Mouse (Mus musculus) spleen, postnatal 4 days (tissue): ENCODE results near the gene AI481877.
"Not testable (repeated sequence)": the region's sequence is repeated elsewhere in the genome, so short reads cannot be mapped to it uniquely, and the experiment has no call there.

Experiments
- DNase-seq, 2 experiments: peaks; one replicate each; pipeline ENCODE4 v3.0.0; 2022; ENCODE audit warnings: low spot score in 2 of 2

The AI481877 gene

DNA sequence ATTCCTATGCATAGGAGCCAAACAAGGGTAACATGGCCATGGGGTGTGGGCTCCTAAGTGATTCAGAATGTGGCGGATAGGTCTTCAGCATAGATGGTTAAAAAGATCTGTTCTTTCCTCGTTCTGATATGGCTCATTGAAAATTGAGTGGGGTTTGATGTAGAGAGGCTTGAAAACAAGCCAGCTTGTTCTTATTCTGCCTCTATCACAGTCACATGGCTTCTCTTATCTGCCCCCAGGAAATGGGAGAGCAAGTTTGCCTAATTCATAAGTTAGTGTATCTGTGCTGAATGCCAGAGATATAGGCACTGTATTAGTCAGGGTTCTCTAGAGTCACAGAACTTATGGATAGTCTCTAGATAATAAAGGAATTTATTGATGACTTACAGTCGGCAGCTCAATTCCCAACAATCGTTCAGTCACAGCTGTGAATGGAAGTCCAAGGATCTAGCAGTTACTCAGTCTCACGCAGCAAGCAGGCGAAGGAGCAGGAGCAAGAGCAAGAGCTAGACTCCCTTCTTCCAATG lies at the start of gene AI481877:
AI481877 (minus strand) TSS at position 477 of the 527 bp plus-strand sequence.
- DNase-seq = not testable (repeated sequence)

- peak in 1 of 2 experiments; percentile 58 for DNase-seq
Measured at GRCm38 (mm10) chr4:59188474-59188801, 49.7 kb upstream of the AI481877 start.

DNA sequence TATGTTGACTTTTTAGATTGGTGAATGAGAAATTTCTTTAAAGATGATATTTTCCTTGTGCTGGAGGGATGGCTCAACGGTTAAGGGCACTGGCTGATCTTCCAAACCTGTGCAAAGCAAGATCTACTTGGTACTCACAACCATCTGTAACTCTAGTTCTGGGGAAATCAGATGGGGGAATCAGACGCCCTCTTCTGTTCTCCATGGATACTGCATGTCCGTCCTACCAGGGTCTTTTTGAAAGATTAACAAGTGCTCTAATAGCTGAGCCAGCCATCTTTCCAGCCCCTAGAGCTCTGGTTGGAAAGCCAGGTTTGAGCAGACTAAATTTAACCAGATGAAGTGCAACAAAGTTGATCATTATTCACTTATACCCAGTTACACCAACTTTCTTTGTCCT lies 48.5 kb upstream of the AI481877 start:
- peak; percentile 61 to 74 for DNase-seq

DNA sequence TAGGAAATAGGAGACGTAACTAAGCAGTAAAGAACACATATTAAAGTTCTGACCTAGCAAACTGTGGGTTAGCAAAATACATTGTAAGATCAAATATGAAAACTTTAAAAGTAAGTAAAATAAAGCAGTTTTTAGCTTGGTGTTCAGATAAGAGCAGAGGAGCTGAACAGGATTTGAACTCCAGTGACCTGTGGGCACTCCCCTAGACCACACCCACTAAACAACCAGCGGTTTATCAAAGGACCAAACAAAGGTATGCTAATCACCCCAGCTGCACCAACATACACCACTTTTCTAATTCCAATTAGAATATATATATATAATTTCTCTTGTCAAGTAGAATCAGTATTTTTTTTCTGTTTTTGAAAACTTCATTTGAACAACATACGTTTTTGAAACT lies 46.9 kb upstream of the AI481877 start:
- DNase-seq = no peak

DNA sequence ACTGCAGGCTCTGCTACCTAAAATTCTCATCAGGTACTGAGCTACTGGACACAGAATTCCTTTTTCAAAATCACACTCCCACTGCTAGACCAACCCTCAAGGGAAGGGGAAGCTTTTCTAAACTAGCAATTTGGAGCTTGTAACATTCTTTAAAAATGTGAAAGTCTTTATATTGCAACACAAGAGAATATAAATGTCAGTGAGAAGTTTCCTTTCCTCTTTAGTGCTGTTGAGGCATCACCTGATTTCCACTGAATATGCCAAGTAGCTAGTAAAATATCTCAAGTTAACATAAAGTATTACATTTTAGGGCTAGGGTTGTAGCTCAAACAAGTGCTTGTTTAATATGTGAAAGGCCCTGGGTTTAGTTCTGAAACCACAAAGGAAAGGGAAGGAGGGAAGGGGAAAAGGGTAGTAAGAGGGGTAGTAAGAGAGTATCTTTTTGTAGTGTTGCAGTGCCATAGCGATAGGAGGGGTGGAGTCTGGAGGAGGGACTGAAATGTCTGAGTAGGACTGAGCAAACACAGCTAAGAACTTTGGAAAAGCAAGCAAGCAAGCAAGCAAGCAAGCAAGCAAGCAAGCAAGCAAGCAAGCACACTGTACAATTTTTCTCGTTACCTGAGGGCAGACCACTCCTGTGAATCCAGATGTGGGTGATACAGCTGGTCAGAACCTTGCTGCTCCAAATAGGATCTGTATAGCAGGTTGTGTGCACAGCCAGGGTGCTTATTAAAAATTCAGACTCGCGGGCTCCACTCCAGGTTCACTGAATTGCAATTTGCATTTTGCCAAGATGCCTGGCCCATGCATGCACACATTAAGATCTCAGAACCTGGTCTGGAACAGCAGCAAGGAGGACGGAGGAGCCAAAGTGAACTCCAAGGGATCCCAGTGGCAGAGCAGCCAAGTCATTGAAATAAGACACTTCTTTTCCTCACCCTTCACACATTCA lies 42.8 kb upstream of the AI481877 start:
- no peak for DNase-seq

GRCm38 (mm10) chr4:59177566-59177965 lies 38.8 kb upstream of the AI481877 start:
- no peak for DNase-seq

DNA sequence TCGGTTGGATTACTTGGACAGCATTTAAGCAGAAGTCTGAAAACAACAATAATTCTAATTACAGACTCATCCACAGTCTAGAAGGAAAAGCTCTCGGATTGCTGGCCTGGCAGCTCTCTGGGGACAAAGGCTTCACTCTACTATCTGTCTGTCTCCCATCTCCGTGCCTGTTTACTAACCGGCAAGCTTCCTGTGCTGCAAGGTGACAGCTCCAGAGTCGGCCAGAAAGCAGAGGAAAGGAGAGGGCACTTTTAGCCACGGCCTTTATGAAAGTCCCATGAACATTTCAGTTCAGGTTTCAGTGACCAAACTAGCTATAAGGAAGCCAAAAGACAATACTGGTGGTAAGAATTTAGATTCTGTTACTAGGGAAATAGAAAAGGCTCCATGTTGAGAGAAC lies 37.1 kb upstream of the AI481877 start:
- DNase-seq = no peak

DNA sequence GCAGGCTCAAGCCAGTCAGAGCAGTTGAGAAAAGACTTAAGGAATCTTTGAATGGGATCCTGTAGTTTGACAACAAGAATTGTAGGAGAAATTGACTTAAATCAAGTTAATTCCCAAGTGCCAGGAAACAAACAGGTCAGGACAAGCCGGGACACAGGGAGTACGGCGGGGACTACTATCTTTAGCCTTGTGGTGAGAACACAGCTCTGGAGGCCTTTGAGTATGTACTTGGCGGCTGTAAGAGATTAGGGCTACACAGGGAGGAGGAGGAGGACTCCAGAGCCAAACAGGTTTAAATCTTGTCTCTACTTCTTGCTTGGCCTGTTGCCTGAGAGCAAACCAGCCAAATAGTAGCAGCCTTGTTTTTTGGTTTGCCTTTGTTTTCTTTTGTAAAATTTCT lies 36.2 kb upstream of the AI481877 start:
- no peak for DNase-seq

DNA sequence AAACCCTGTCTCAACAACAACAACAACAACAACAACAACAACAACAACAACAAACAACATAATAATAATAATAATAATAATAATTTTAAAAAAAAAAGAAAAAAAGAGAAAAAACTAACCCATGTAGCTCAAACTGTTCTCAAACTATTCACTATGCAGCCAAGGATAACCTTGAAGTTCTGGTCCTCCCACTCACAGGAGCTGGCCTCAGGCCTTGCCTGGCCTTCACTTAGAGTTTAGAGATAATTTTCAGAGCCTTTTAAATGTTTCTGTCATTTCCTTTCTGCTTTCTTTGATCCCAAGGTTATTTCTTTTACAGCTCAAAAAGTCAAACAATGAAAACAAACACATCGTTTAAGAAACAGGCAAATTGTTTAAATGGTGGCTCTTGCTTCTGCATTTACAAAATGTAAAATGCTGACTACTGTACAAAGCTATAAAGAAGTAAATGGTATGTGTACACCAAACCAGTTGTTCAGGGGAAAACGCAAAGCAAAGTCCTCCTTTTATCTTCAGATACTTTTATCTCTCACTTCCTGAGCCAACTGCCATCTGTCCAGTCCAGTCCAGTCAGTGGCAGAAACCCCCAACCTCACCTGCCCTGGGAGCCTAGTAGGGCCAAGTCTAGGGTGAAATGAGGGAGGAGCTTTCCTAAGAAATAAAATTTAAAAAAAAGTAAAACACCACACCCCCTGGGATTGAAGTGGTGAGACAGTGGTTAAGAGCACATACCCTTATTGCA lies 34.6 kb upstream of the AI481877 start:
- DNase-seq = no peak

- no peak for DNase-seq
Measured at GRCm38 (mm10) chr4:59172616-59173015, 33.8 kb upstream of the AI481877 start.

GRCm38 (mm10) chr4:59169981-59170380 lies 31.2 kb upstream of the AI481877 start:
- no peak for DNase-seq

- DNase-seq = no peak
Measured at GRCm38 (mm10) chr4:59167251-59167847, 28.6 kb upstream of the AI481877 start.

DNA sequence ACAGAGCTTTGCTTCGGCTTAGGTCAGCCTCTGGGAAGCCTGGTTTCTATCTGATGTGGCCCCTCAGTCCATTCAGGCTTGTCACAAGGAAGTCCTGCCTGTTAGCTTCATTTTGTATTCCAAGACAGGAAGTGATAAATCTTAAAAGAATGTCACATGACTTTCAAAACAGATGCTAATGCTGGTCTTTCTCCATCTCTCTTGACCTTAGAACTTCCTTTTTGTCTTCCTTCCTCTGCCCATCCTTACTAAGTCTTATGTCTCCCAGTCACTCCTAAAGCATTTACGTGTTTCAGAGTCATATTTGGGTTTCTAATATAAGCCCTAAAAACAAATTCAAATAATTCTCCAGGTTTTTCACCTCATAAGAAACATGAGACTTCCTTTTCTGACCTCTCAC lies 25.3 kb upstream of the AI481877 start:
- no peak for DNase-seq

- no peak for DNase-seq
Measured at GRCm38 (mm10) chr4:59160959-59161670, 22.3 kb upstream of the AI481877 start.

DNA sequence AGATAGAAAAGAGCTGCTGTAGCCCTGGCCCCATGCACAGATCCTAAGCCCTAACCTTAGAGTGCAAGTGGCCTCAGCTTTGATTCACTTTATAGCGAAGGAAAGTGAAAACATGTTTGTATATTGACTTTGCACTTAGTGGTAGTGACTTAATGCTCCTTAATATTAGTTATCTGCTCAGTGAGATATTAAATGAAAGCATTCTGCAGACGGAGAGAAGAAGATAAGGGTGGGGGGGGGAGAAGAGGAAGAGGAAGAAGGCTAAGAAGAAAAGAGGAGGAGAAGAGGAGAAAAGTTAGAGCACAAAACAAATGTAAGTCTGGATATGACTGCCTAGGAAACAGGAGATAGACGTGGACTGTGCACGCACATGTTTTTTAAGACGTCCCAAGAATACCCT lies 21.5 kb upstream of the AI481877 start:
- DNase-seq = no peak

DNA sequence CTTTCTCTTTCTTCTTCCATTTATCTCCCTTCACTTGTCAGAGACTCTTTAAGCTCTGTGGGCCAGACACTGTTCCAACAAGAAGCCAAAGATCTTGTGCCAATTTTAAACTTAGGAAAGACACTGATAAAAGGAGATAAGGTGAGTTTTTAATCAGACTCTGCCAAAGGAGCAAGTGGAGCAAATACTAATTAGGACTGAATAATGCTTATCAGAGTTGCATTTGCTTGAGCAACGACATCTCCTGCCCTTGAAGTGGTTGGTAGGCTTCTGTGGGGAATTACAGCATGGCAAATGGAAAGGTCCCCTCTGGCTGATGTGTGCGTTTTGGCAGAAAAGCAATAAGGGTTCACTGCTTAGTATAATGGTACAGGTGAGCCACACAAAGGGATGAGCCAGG lies 18.9 kb upstream of the AI481877 start:
- DNase-seq = no peak

- no peak for DNase-seq
Measured at GRCm38 (mm10) chr4:59156897-59157592, 18.3 kb upstream of the AI481877 start.

DNA sequence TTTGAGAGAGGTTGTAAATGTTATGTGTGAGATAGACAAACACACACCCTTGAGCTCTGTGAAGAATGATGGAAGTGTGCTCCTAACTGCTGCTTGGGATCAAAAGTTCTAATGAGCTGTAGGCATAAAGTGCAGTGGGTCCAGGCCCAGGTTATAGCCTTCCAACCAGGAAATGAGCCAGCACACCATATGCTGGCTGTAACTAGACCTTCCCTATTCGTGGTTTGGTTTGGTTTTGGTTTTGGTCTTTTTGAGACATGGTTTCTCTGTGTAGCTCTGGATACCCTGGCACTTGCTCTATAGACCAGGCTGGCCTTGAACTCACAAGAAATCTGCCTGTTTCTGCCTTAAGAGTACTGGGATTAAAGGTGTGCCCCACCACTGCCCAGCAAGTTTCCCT lies 13.2 kb upstream of the AI481877 start:
- no peak for DNase-seq

DNA sequence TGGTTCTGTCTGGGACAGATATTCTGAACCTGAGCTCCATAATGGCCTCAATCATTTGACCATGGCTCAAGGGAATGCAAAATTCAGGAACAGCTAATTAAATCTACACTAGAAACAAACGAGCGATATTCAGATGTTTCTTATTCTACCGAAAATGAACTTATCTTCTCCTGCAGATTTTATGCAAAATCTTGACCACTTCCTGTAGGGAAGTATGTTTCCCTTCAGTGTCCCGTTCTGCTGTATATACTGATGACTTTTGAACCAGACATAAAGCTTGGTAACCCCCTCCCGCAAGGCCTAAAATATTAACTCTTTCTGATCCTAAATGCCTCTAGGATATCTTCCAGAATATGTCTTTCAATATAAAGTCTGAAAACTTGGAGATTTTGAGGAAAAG lies 12.1 kb upstream of the AI481877 start:
- DNase-seq = no peak

DNA sequence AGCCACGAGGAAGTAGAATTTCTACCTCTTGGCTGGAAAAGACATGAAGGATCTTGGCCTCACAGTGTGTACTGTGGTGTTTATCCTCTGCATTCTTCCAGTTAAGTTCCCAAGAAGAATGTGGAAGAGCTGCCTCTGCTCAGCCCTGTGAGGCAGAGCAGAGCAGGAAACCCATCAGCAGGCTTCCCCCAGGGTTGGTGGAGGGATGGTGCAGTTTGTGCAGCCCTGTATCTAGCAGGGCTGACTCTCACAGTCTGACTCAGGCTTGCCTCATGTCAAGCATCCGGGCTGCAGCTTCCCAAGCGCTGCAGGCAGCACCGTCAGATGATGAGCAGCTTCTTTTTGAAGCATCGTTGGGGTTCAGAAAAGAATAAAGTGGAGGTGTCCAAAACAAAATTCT lies 10.3 kb upstream of the AI481877 start:
- DNase-seq = no peak

DNA sequence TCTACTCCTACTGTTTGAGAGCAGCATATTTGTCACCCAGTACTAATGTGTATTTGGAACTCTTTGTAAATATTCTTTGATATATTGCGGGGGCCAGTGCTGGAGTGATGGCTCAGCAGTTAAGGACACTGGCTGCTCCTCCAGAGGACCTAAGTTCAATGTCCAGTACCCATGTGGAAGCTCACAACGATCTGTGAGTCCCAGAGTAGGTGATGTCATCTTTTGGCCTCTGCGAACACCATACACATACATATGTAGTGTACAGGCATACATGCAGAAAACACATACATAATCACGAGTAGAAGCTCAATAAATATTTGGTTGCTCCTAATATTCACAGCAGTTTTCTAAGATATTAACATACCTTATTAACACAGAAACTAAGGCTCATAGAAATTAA lies 9.8 kb downstream of the AI481877 start:
- no peak for DNase-seq
